Mouse (Mus musculus) neural tube, embryonic 11.5 days (tissue): ENCODE results near the gene 5730596B20Rik. TPM values are rescaled to one million over a fixed set of nuclear protein-coding genes. Genes with fewer than 3 reads are reported as not detected.

Experiments used
- ATAC-seq: fragments of 200-750 bp; cut with Nextera tagmentation; 2 replicates; pipeline ENCODE4 v1.8.0; 2017; ENCODE audit warnings: moderate number of reproducible peaks, mild to moderate bottlenecking, moderate TSS enrichment, moderate library complexity; ENCODE audit not compliant: insufficient read depth, low FRiP score, low TSS enrichment
- DNase-seq: peaks from one replicate; pipeline ENCODE4 v3.0.0-alpha.2; 2015; ENCODE audit warnings: low spot score
- H3K27ac ChIP-seq: fragments of 300-500 bp; sonication (generic); 2 replicates; pipeline ENCODE4 v1.5.1; 2014; ENCODE audit warnings: low read depth, mild to moderate bottlenecking, low read length
- H3K27me3 ChIP-seq: fragments of 300-500 bp; sonication (generic); 2 replicates; pipeline ENCODE4 v1.6.1; 2014; ENCODE audit warnings: mild to moderate bottlenecking, low read length, mixed read lengths; ENCODE audit not compliant: control insufficient read depth, insufficient read depth
- H3K36me3 ChIP-seq: fragments of 300-500 bp; sonication (generic); 2 replicates; pipeline ENCODE4 v1.6.1; 2014; ENCODE audit warnings: mild to moderate bottlenecking, low read length, moderate library complexity, mixed read lengths; ENCODE audit not compliant: control insufficient read depth, insufficient read depth
- H3K4me1 ChIP-seq: fragments of 300-500 bp; sonication (generic); 2 replicates; pipeline ENCODE4 v1.6.1; 2014; ENCODE audit warnings: low read length, mixed read lengths; ENCODE audit not compliant: control insufficient read depth, insufficient read depth
- H3K4me2 ChIP-seq: fragments of 300-500 bp; sonication (generic); 2 replicates; pipeline ENCODE4 v1.6.1; 2014; ENCODE audit warnings: low read depth, mild to moderate bottlenecking, moderate library complexity
- H3K4me3 ChIP-seq: fragments of 300-500 bp; sonication (generic); 2 replicates; pipeline ENCODE4 v1.5.1; 2014; ENCODE audit warnings: low read depth, low read length
- H3K9ac ChIP-seq: fragments of 300-500 bp; sonication (generic); 2 replicates; pipeline ENCODE4 v1.6.1; 2014; ENCODE audit warnings: mild to moderate bottlenecking, low read length
- H3K9me3 ChIP-seq: fragments of 300-500 bp; sonication (generic); 2 replicates; pipeline ENCODE4 v1.6.1; 2016; ENCODE audit warnings: low read length; ENCODE audit not compliant: control insufficient read depth
- WGBS: fragments of 180-500 bp; shearing (Covaris S2); extraction: QIAGEN DNeasy Blood & Tissue Kit; methylation state at CpG from one replicate; pipeline ENCODE4 v1.1.7; 2014; 5-methylcytosine and 5-hydroxymethylcytosine counted together
- polyA plus RNA-seq: library from polyadenylated mRNA; unstranded; fragments of >200 nt; fragmentation: Nextera tagmentation; extraction: Ambion mirVana; gene quantifications from 2 replicates; pipeline ENCODE4 v1.2.1, GENCODE M21; 2014

5730596B20Rik gene
- polyA plus RNA-seq, 1 experiment from 2014 or later, result 4.5 TPM

- Histone ChIP-seq H3K9me3 (no peaks in the 10 kb centered on the region), H3K4me3 (peak overlapping the region; percentile 91), H3K27ac (peak overlapping the region; percentile 100), H3K4me1 (peaks cover 58% of the 10 kb centered on the region), H3K4me2 (peak overlapping the region; percentile 78), H3K9ac (peak overlapping the region; percentile 99), H3K36me3 (no peaks in the 10 kb centered on the region), H3K27me3 (no peaks in the 10 kb centered on the region)
- peak; percentile 67 for DNase-seq
- 0% methylated on average over 4 of the region's 4 CpGs for WGBS
- ATAC-seq, result no peak
These were observed 1.8 kb downstream of the 5730596B20Rik start for GRCm38 (mm10) chr6:52178918-52179665.

DNA sequence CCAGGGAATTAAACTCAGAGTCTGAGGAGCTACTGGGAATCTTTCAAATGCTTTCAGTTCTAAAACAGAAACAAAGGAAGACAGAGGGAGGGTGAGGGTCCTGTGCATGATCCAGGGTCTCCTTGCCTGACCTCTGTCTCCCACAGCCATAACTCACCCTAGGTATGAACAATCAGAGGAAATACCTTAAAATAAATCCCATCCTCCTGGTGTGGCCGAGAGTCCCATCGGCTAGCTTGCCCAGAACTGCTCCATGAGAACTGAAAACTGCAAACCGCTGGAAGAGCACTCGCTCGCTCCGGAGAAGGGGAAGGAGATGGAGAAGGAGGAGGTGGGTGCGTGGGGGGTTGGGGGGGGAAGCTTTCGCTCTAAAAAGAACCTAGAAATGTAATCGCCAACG lies 2.4 kb downstream of the 5730596B20Rik start:
- H3K4me1 ChIP-seq, result peaks cover 61% of the 10 kb centered on the region
- peak overlapping the region; percentile 91 for H3K4me3 ChIP-seq
- ATAC-seq (no peak), DNase-seq (peak; percentile 59)
- no peaks in the 10 kb centered on the region for H3K36me3 ChIP-seq
- WGBS, result under 1% methylated on average over 10 of the region's 10 CpGs
- H3K27me3 ChIP-seq, result no peaks in the 10 kb centered on the region
- H3K9ac ChIP-seq, result peak overlapping the region; percentile 99
- peak overlapping the region; percentile 78 for H3K4me2 ChIP-seq
- H3K9me3 ChIP-seq, result no peaks in the 10 kb centered on the region
- H3K27ac ChIP-seq, result peak overlapping the region; percentile 100

- Histone ChIP-seq H3K4me3 (peak overlapping the region; percentile 91), H3K4me1 (peaks cover 67% of the 10 kb centered on the region), H3K27me3 (no peaks in the 10 kb centered on the region), H3K27ac (peak overlapping the region; percentile 100), H3K36me3 (no peaks in the 10 kb centered on the region), H3K9ac (peak overlapping the region; percentile 99), H3K9me3 (no peaks in the 10 kb centered on the region), H3K4me2 (peak overlapping the region; percentile 78)
- peak; percentile 66 for DNase-seq
- no peak for ATAC-seq
- 1% methylated on average over 11 of the region's 11 CpGs for whole genome bisulfite sequencing
These were observed 3.0 kb downstream of the 5730596B20Rik start for GRCm38 (mm10) chr6:52180213-52180710.

DNA sequence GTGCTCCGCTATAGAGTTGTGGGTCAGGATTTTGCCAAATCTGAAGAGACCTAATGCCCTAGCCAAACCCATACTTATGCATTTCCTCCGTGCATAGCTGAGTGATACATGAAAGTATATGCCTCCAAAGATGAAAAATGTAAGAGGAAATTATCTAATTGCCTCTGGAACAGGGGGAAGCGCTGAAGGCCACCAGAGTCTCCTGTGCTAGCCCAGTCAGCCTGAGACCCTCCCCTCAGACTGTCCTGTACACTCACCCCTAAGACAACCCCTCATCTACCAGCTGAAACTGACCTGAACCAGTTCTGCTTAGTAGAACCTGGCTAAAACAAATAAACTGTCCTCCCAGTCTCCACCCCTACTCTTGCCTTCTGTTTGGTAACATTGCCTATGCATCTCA lies 3.4 kb downstream of the 5730596B20Rik start:
- Histone ChIP-seq H3K27me3 (no peaks in the 10 kb centered on the region), H3K4me3 (peak overlapping the region; percentile 91), H3K9ac (peak overlapping the region; percentile 99), H3K27ac (peak overlapping the region; percentile 100), H3K9me3 (no peaks in the 10 kb centered on the region), H3K4me1 (peaks cover 68% of the 10 kb centered on the region), H3K36me3 (no peaks in the 10 kb centered on the region), H3K4me2 (peak overlapping the region; percentile 78)
- ATAC-seq, result no peak
- 18% methylated on average over 3 of the region's 3 CpGs for WGBS
- peak; percentile 55 for DNase-seq

GRCm38 (mm10) chr6:52182030-52182429 lies 4.7 kb downstream of the 5730596B20Rik start:
- H3K9ac ChIP-seq, result no peak overlapping the region
- peak overlapping the region; percentile 78 for H3K4me2 ChIP-seq
- WGBS, result 15% methylated on average over 2 of the region's 2 CpGs
- no peak for ATAC-seq
- no peaks in the 10 kb centered on the region for H3K9me3 ChIP-seq
- no peaks in the 10 kb centered on the region for H3K36me3 ChIP-seq
- no peaks in the 10 kb centered on the region for H3K27me3 ChIP-seq
- peak overlapping the region; percentile 100; the same call in 1 of the 2 replicates for H3K27ac ChIP-seq
- 0 out of 2 replicates have a peak overlapping the region, but pooled peaks have one; percentile 0 for H3K4me3 ChIP-seq
- H3K4me1 ChIP-seq, result peaks cover 72% of the 10 kb centered on the region
- no peak for DNase-seq

- Histone ChIP-seq H3K4me2 (peak overlapping the region; percentile 78), H3K27ac (peak overlapping the region; percentile 92), H3K27me3 (no peaks in the 10 kb centered on the region), H3K9ac (peak overlapping the region; percentile 59), H3K4me3 (no peak overlapping the region), H3K36me3 (no peaks in the 10 kb centered on the region), H3K4me1 (peaks cover 79% of the 10 kb centered on the region), H3K9me3 (no peaks in the 10 kb centered on the region)
- DNase-seq, result no peak
- 8% methylated on average over 1 of the region's 1 CpGs for whole genome bisulfite sequencing
- ATAC-seq, result 0 out of 2 replicates have a peak, but pooled peaks have one; percentile 7
These were observed 5.5 kb downstream of the 5730596B20Rik start for GRCm38 (mm10) chr6:52182793-52183192.

GRCm38 (mm10) chr6:52183311-52184080 lies 6.2 kb downstream of the 5730596B20Rik start:
- Histone ChIP-seq H3K27ac (peak overlapping the region; percentile 92), H3K4me3 (peak overlapping the region; percentile 16), H3K36me3 (no peaks in the 10 kb centered on the region), H3K4me2 (peak overlapping the region; percentile 78), H3K9ac (peak overlapping the region; percentile 59), H3K9me3 (no peaks in the 10 kb centered on the region), H3K27me3 (no peaks in the 10 kb centered on the region), H3K4me1 (peaks cover 86% of the 10 kb centered on the region)
- ATAC-seq, result no peak
- WGBS, result 11% methylated on average over 10 of the region's 10 CpGs
- DNase-seq, result peak; percentile 27

- Histone ChIP-seq H3K36me3 (no peaks in the 10 kb centered on the region), H3K27me3 (no peaks in the 10 kb centered on the region), H3K4me1 (peaks cover 93% of the 10 kb centered on the region), H3K27ac (peak overlapping the region; percentile 92), H3K4me2 (peak overlapping the region; percentile 78), H3K9ac (peak overlapping the region; percentile 59), H3K4me3 (peak overlapping the region; percentile 17), H3K9me3 (no peaks in the 10 kb centered on the region)
- peak; percentile 62 for DNase-seq
- ATAC-seq, result 0 out of 2 replicates have a peak, but pooled peaks have one; percentile 2
- 4% methylated on average over 6 of the region's 6 CpGs for WGBS
These were observed 7.4 kb downstream of the 5730596B20Rik start for GRCm38 (mm10) chr6:52184668-52185067.
